Mouse (Mus musculus) testis, adult 2 months (tissue): ENCODE measurements around the gene Smtnl2.

ENCODE experiments used
- CTCF ChIP-seq: fragments of 200-500 bp; IDR thresholded peaks from 2 replicates; pipeline ENCODE4 v1.5.1; 2012; ENCODE audit warnings: low read depth, mild to moderate bottlenecking, inconsistent platforms, low read length, moderate library complexity; ENCODE audit not compliant: control insufficient read depth, insufficient read depth, insufficient replicate concordance
- POLR2A ChIP-seq: fragments of 200-500 bp; IDR thresholded peaks from 2 replicates; pipeline ENCODE4 v1.6.1; 2012; ENCODE audit warnings: low read depth, mild to moderate bottlenecking, inconsistent platforms, low read length, moderate library complexity; ENCODE audit not compliant: control insufficient read depth

- TF ChIP-seq POLR2A (no peak), CTCF (no peak)
Observed at GRCm38 (mm10) chr11:72397072-72397471, 14.4 kb downstream of the Smtnl2 start.
